Mouse (Mus musculus): Measurements from ENCODE around the gene 5730480H06Rik. TPM values are rescaled to one million over a fixed set of nuclear protein-coding genes. Genes with fewer than 3 reads are reported as not detected.
A peak's percentile ranks its signal among the peaks of the same experiment; 100 is the strongest.

The 5730480H06Rik gene
- polyA plus RNA-seq, 1 experiment from 2014 or later: 6.6 TPM

DNA sequence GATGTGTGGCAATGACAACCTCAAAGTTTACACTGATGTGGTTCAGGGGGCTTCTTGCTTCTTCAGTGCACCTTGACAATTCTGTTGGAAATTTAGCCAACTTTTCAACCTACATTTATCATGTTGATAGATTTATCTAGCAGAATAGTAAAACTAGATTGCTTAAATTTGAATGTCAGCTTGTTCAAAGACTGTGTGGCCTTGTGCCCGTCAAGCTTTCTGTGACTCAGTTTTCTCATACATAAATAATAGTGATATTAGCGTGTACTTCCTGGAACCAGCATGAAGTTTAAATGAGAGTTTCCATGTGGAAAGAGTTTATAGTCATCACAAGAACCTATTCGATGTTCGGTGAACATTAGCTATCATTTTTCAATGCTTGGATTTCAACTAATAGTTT lies 84.5 kb downstream of the 5730480H06Rik start:
- Histone ChIP-seq H3K36me3 (replicated peaks; ENCODE audit: insufficient read depth, low read length) (no peaks in the 10 kb centered on the region), H3K9me3 (ENCODE audit: low read length) (no peaks in the 10 kb centered on the region), H3K27ac (ENCODE audit: low read depth) (no peak overlapping the region), H3K27me3 (ENCODE audit: insufficient read depth, low read length) (no peaks in the 10 kb centered on the region), H3K9ac (replicated peaks) (no peak overlapping the region), H3K4me1 (ENCODE audit: insufficient read depth) (no peaks in the 10 kb centered on the region), H3K4me2 (ENCODE audit: low read depth, low read length) (no peak overlapping the region), H3K4me3 (ENCODE audit: low read depth, low read length) (no peak overlapping the region)
- ATAC-seq (no peak), DNase-seq (no peak)
- no peak for TF ChIP-seq EP300 (IDR thresholded peaks at IDR 0.05; ENCODE audit: low read depth)
- TF ChIP-seq CTCF (IDR thresholded peaks at IDR 0.05; ENCODE audit: low read depth): no peak
- WGBS (ENCODE audit: insufficient replicate concordance): 86% methylated on average over 4 of the region's 4 CpGs

- no peaks in the 10 kb centered on the region for H3K9me3 ChIP-seq (ENCODE audit: low read length)
- DNase-seq: no peak
- H3K27ac ChIP-seq (ENCODE audit: low read depth): no peak overlapping the region
- no peak overlapping the region for H3K4me2 ChIP-seq (ENCODE audit: low read depth, low read length)
- H3K36me3 ChIP-seq (replicated peaks; ENCODE audit: insufficient read depth, low read length): no peaks in the 10 kb centered on the region
- H3K4me1 ChIP-seq (ENCODE audit: insufficient read depth): no peaks in the 10 kb centered on the region
- no peak overlapping the region for H3K9ac ChIP-seq (replicated peaks)
- no peaks in the 10 kb centered on the region for H3K27me3 ChIP-seq (ENCODE audit: insufficient read depth, low read length)
- 91% methylated on average over 2 of the region's 2 CpGs for WGBS (ENCODE audit: insufficient replicate concordance)
- no peak for ATAC-seq
- no peak overlapping the region for H3K4me3 ChIP-seq (ENCODE audit: low read depth, low read length)
- TF ChIP-seq EP300 (IDR thresholded peaks at IDR 0.05; ENCODE audit: low read depth) (no peak), CTCF (IDR thresholded peaks at IDR 0.05; ENCODE audit: low read depth) (no peak)
Measured at GRCm38 (mm10) chr5:48419741-48420140, 92.0 kb downstream of the 5730480H06Rik start.

- 64% methylated on average over 1 of the region's 1 CpGs for WGBS (ENCODE audit: insufficient replicate concordance)
- DNase-seq: no peak
Measured at GRCm38 (mm10) chr5:48421957-48422356, 94.2 kb downstream of the 5730480H06Rik start.

DNA sequence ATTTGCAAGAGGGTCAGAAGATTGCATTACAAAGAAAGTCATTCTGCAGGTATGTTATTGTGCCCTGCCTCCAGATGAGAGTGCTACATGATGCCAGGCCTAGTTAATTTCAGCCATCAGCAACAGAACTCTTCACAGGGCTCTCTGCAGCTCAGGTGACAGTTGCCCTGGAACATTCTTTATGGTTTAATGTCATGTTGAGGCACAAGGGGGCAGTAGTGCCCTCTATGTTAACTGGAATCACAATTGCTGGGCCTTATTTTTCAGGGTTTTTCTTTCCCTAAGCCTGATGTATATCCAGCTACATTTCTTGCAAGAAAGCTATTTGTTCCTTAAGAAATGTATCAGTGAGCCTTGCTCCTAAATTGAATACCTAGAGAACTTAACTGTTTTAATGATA lies 102.7 kb downstream of the 5730480H06Rik start:
- H3K4me3 ChIP-seq (ENCODE audit: low read depth, low read length): no peak overlapping the region
- no peak for ATAC-seq
- peak; percentile 41 for TF ChIP-seq CTCF (IDR thresholded peaks at IDR 0.05; ENCODE audit: low read depth)
- no peak for TF ChIP-seq EP300 (IDR thresholded peaks at IDR 0.05; ENCODE audit: low read depth)
- no peak overlapping the region for H3K27ac ChIP-seq (ENCODE audit: low read depth)
- H3K27me3 ChIP-seq (ENCODE audit: insufficient read depth, low read length): no peaks in the 10 kb centered on the region
- H3K4me2 ChIP-seq (ENCODE audit: low read depth, low read length): no peak overlapping the region
- no peak overlapping the region for H3K9ac ChIP-seq (replicated peaks)
- no peaks in the 10 kb centered on the region for H3K4me1 ChIP-seq (ENCODE audit: insufficient read depth)
- no peaks in the 10 kb centered on the region for H3K36me3 ChIP-seq (replicated peaks; ENCODE audit: insufficient read depth, low read length)
- H3K9me3 ChIP-seq (ENCODE audit: low read length): no peaks in the 10 kb centered on the region
- DNase-seq: no peak

More at GRCm38 (mm10) chr5:48421957-48422356, 94.2 kb downstream of the 5730480H06Rik start:
- H3K9me3 ChIP-seq (ENCODE audit: low read length): no peaks in the 10 kb centered on the region
- no peak for ATAC-seq
- H3K4me1 ChIP-seq (ENCODE audit: insufficient read depth): no peaks in the 10 kb centered on the region
- no peaks in the 10 kb centered on the region for H3K36me3 ChIP-seq (replicated peaks; ENCODE audit: insufficient read depth, low read length)
- H3K4me3 ChIP-seq (ENCODE audit: low read depth, low read length): no peak overlapping the region
- no peak overlapping the region for H3K27ac ChIP-seq (ENCODE audit: low read depth)
- no peaks in the 10 kb centered on the region for H3K27me3 ChIP-seq (ENCODE audit: insufficient read depth, low read length)
- TF ChIP-seq CTCF (IDR thresholded peaks at IDR 0.05; ENCODE audit: low read depth) (no peak), EP300 (IDR thresholded peaks at IDR 0.05; ENCODE audit: low read depth) (no peak)
- no peak overlapping the region for H3K9ac ChIP-seq (replicated peaks)
- no peak overlapping the region for H3K4me2 ChIP-seq (ENCODE audit: low read depth, low read length)

DNA sequence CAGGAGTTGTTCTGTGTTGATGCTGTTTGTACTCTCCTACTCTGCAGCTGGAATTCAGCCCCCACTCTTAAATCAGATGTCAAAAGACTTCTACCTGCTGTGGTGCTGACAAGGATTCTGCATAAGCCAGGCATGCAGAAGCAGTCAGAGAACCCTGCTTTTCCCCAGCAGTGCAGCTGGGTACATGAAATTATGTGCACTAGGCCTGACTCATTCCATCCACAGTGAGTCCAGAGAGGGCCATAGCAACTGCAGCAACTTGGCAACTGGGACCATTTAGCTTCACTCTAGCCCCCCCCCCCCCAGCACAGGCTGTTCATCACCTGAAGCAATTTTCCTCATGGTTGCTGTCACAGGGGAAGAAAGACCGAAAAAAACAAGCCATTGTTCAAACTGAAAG lies 121.1 kb downstream of the 5730480H06Rik start:
- Histone ChIP-seq H3K4me1 (ENCODE audit: insufficient read depth) (no peaks in the 10 kb centered on the region), H3K36me3 (replicated peaks; ENCODE audit: insufficient read depth, low read length) (no peaks in the 10 kb centered on the region), H3K27ac (ENCODE audit: low read depth) (no peak overlapping the region), H3K9me3 (ENCODE audit: low read length) (no peaks in the 10 kb centered on the region), H3K4me2 (ENCODE audit: low read depth, low read length) (no peak overlapping the region), H3K4me3 (ENCODE audit: low read depth, low read length) (no peak overlapping the region), H3K9ac (replicated peaks) (no peak overlapping the region), H3K27me3 (ENCODE audit: insufficient read depth, low read length) (no peaks in the 10 kb centered on the region)
- 52% methylated on average over 1 of the region's 1 CpGs for WGBS (ENCODE audit: insufficient replicate concordance)
- TF ChIP-seq CTCF (IDR thresholded peaks at IDR 0.05; ENCODE audit: low read depth) (no peak), EP300 (IDR thresholded peaks at IDR 0.05; ENCODE audit: low read depth) (no peak)
- DNase-seq (no peak), ATAC-seq (no peak)

DNA sequence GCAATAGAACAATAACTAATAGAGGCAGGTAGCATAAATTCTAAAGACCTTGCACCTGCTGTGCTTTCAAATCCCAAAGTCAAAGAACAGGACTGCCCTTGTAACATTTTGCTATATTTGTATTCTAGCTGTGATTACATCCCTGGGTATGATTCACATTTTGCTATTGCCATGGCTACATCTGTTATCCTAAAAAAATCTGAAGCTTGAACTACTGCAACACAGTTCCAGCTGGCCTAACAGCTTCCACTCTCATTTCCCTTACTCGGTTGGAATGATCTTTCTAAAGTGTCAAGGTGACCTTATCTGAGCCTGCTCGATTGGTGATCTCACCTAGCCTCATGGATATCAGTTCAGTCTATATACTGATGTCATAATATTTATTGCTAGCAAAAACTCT lies 132.5 kb downstream of the 5730480H06Rik start:
- TF ChIP-seq CTCF (IDR thresholded peaks at IDR 0.05; ENCODE audit: low read depth): no peak
- TF ChIP-seq EP300 (IDR thresholded peaks at IDR 0.05; ENCODE audit: low read depth): no peak
- no peak for ATAC-seq
- Histone ChIP-seq H3K4me3 (ENCODE audit: low read depth, low read length) (no peak overlapping the region), H3K4me2 (ENCODE audit: low read depth, low read length) (no peak overlapping the region), H3K9ac (replicated peaks) (no peak overlapping the region), H3K27ac (ENCODE audit: low read depth) (no peak overlapping the region), H3K4me1 (ENCODE audit: insufficient read depth) (no peaks in the 10 kb centered on the region), H3K36me3 (replicated peaks; ENCODE audit: insufficient read depth, low read length) (no peaks in the 10 kb centered on the region), H3K27me3 (ENCODE audit: insufficient read depth, low read length) (no peaks in the 10 kb centered on the region), H3K9me3 (ENCODE audit: low read length) (no peaks in the 10 kb centered on the region)
- no peak for DNase-seq
- WGBS (ENCODE audit: insufficient replicate concordance): 53% methylated on average over 2 of the region's 2 CpGs

Data from liver, postnatal 0 days (tissue).